Mouse (Mus musculus) cerebellum, postnatal 25 days (tissue): ENCODE measurements at regions not wholly inside any gene's neighbourhood (a gene's known extent, or its start where the extent isn't known, plus 50 kb on each side); places are given as distances from the start of the nearest gene placed in this dataset.
A peak's percentile ranks its signal among the peaks of the same experiment; 100 is the strongest.

Experiments
- DNase-seq, 2 experiments: peaks; one replicate each; pipeline ENCODE4 v3.0.0; 2021; ENCODE audit warnings: mixed read lengths in 2 of 2

GRCm38 (mm10) chr3:103408724-103409123 lies 129.6 kb downstream of the Trim33 start:
- DNase-seq = no peak

GRCm38 (mm10) chr3:103412247-103412646 lies 133.2 kb downstream of the Trim33 start:
- DNase-seq = no peak

GRCm38 (mm10) chr3:103415051-103415695 lies 136.1 kb downstream of the Trim33 start:
- no peak for DNase-seq

GRCm38 (mm10) chr3:103416296-103416695 lies 137.2 kb downstream of the Trim33 start:
- DNase-seq = no peak

- DNase-seq = no peak
Measured at GRCm38 (mm10) chr3:103417781-103418180, 138.7 kb downstream of the Trim33 start.

GRCm38 (mm10) chr3:103419761-103420620 lies 140.9 kb downstream of the Trim33 start:
- no peak for DNase-seq

- DNase-seq = no peak
Measured at GRCm38 (mm10) chr3:103420621-103421274, 141.7 kb downstream of the Trim33 start.

- peak in 1 of 2 experiments; percentile 27 for DNase-seq
Measured at GRCm38 (mm10) chr3:103421275-103421621, 142.2 kb downstream of the Trim33 start.

- DNase-seq = peak in 1 of 2 experiments; percentile 17
Measured at GRCm38 (mm10) chr3:103422806-103423205, 143.7 kb downstream of the Trim33 start.

GRCm38 (mm10) chr3:103423290-103423689 lies 144.2 kb downstream of the Trim33 start:
- DNase-seq = peak in 1 of 2 experiments; percentile 29

- no peak for DNase-seq
Measured at GRCm38 (mm10) chr3:103425812-103426430, 146.8 kb downstream of the Trim33 start.

- peak; percentile 44 to 58 for DNase-seq
Measured at GRCm38 (mm10) chr3:103429227-103429788, 145.7 kb upstream of the Syt6 start.

- no peak for DNase-seq
Measured at GRCm38 (mm10) chr3:103430131-103430530, 144.9 kb upstream of the Syt6 start.

- no peak for DNase-seq
Measured at GRCm38 (mm10) chr3:103432254-103432653, 142.8 kb upstream of the Syt6 start.

- DNase-seq = no peak
Measured at GRCm38 (mm10) chr3:103436902-103437603, 138.0 kb upstream of the Syt6 start.

GRCm38 (mm10) chr3:103438791-103439354 lies 136.2 kb upstream of the Syt6 start:
- peak; percentile 75 to 80 for DNase-seq

GRCm38 (mm10) chr3:103443247-103443646 lies 131.8 kb upstream of the Syt6 start:
- no peak for DNase-seq

- no peak for DNase-seq
Measured at GRCm38 (mm10) chr3:103445852-103446251, 129.2 kb upstream of the Syt6 start.

GRCm38 (mm10) chr3:103449851-103450250 lies 125.2 kb upstream of the Syt6 start:
- DNase-seq = no peak

- no peak for DNase-seq
Measured at GRCm38 (mm10) chr3:103451971-103452370, 123.1 kb upstream of the Syt6 start.

GRCm38 (mm10) chr3:103463760-103464159 lies 111.3 kb upstream of the Syt6 start:
- no peak for DNase-seq

- no peak for DNase-seq
Measured at GRCm38 (mm10) chr3:103464181-103464580, 110.8 kb upstream of the Syt6 start.
